Mouse (Mus musculus): Measurements from ENCODE around the gene Fscn2.
"Not testable (repeated sequence)": the region's sequence is repeated elsewhere in the genome, so short reads cannot be mapped to it uniquely, and the experiment has no call there.

The Fscn2 gene

DNA sequence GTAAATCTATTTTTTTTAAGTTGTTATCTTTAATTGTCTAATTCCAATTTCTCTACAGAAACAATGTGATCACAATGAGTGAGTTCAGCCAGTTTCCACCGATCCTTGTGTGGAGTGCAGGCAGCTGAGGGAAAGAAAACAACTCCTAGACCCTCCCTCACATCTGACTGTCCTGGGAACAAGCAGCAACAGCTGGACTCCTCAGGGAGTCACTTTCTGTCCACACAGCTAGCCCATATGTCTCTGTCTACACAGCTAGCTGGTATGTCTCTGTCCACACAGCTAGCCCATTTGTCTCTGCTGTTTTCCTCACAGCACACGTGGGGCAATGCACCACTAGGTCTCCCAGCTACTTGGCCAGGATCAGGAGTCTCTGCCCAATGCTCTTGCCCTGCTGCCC lies 36.3 kb downstream of the Fscn2 start:
- no peak for DNase-seq (ENCODE audit: low read depth, low spot score)

DNA sequence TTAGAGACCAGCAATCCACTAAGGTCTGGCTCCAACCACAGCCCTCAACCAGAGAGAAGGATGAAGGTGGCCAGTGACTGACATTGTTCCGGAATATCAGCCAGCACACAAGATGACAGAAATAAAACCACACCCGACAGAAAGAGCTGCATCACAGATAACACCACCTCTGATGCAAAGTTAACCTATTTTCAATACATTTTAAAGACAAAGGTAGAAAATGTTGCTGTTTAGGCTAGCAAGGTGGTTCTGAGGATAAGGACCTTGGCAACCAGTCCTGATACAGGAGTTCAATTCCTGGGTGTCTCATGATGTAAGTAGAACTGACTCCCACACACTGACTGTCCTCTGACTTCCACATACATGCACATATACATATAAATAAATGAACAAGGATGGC lies 38.0 kb downstream of the Fscn2 start:
- DNase-seq (ENCODE audit: low read depth, low spot score): no peak

DNA sequence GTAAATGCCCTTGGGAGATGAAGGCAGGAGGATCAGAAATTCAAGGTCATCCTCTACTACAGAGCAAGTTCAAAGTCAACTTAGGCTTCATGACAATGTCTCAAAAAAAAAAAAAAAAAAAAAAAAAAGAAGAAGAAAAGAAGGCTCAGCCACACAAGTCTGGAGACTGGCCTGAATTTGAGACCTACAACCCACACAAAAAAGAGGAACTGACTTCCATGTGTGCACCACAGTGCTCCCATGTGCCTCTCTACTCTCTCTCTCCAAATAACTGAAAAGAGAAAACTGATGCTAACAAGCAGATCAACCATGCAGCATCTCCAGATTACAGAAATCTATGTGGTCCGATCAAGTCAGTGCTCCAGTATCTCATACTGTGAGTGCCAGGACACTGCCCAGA lies 43.5 kb downstream of the Fscn2 start:
- no peak for DNase-seq (ENCODE audit: low read depth, low spot score)

DNA sequence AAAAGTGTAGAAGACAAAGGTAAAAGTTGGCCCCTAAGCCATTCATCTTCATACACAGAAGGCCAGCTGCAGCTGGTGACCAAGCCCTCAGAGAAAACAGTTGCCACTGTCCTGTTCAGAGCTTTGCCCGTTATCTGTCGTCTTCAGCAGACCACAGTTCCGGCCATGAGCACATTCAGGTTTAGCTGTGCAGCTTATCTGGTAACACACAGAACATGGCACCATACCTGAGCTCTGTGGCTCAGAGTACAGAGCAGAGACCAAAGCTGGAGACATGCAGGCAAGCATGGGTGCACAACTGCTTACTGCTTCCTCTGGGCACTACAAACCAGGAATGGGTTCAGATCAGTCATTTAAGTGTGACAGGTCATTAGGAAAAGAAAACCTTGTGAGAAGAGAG lies 44.5 kb downstream of the Fscn2 start:
- DNase-seq (ENCODE audit: low read depth, low spot score): no peak

DNA sequence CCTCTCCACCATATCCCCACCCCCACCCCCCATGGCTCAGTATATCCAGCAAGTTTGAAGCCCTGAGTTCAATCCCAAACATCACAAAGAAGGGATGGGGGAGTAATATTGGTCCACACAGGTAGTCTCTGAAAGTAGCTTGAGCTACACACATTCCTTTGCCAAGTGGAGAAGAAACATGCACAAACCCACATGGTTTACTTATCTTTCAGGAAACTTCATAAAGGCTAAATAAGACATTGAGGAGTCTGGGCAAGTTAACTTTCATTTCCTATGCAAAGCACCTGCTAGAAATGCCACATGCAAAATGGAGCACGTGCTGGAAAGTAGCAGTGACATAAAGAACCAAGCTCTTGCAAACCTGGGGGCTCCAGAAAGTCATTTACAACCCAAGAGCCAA lies 45.1 kb downstream of the Fscn2 start:
- DNase-seq (ENCODE audit: low read depth, low spot score): no peak

DNA sequence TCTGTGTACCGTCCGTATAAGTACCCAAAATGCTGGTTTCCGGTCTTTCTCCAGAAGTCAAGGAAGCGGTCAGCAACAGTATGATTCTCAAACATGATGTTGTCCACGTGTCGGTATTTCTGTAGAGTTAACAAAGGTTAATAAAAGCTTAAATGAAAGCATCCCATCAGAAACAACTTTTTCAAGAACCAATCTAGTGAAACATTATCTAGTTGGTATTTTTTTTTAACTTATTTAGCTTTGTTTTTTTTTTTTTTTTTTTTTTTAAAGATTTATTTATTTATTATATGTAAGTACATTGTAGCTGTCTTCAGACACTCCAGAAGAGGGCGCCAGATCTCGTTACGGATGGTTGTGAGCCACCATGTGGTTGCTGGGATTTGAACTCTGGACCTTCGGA lies 52.3 kb downstream of the Fscn2 start:
- not testable (repeated sequence) for DNase-seq (ENCODE audit: low read depth, low spot score)
